Mouse (Mus musculus): Measurements from ENCODE around the gene Scg3.

DNA sequence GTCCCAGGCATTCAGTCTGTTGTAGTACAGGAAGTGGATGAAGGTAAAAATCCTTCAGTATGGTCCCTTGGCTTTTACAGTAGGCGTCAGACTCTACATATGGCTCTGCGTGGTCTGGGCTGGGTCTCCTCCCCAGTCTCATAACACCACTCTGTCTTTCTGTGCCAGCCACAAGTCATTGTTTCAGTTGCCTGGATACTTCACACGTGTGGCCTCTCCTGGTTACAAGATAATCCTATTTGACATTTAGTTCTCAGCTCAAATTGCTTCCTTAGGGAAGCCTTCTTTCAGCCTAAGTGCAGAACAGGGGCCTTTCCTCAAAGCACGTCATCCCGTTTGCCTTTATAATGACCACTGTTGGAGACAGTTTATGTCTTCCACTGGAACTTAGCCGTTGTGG lies 11.1 kb downstream of the Scg3 start:
- no peak for TF ChIP-seq CTCF (IDR thresholded peaks at IDR 0.05)
- TF ChIP-seq EP300 (IDR thresholded peaks at IDR 0.05), result no peak
